Mouse (Mus musculus): ENCODE results near the gene Lrrfip1. TPM values are rescaled to one million over a fixed set of nuclear protein-coding genes. Genes with fewer than 3 reads are reported as not detected.

Lrrfip1 gene
- total RNA-seq, 2 experiments from 2014 or later = 16.9 to 28.5 TPM

Other genes starting within 250 kb of the Lrrfip1 start
- 0.21 TPM in 1 of 2 replicates, not detected in the other for gene Col6a3, start 154.8 kb upstream of the Lrrfip1 start, total RNA-seq (2015; ENCODE audit: low replicate concordance)
- 0.14 TPM in 1 of 2 replicates, not detected in the other for gene Col6a3, start 154.8 kb upstream of the Lrrfip1 start, total RNA-seq (2017; ENCODE audit: low replicate concordance)
- 0.38 TPM in 1 of 2 replicates, not detected in the other for gene Mlph, start 83.7 kb upstream of the Lrrfip1 start, total RNA-seq (2015; ENCODE audit: low replicate concordance)
- gene Mlph, start 83.7 kb upstream of the Lrrfip1 start, total RNA-seq (2017; ENCODE audit: low replicate concordance) = not detected in 2 replicates
- not detected in 2 replicates for gene Prlh, start 45.6 kb upstream of the Lrrfip1 start, total RNA-seq (2015; ENCODE audit: low replicate concordance)
- gene Prlh, start 45.6 kb upstream of the Lrrfip1 start, total RNA-seq (2017; ENCODE audit: low replicate concordance) = not detected in 2 replicates
- gene Rab17, start 29.1 kb upstream of the Lrrfip1 start, total RNA-seq (2015; ENCODE audit: low replicate concordance) = not detected in 2 replicates
- not detected in 2 replicates for gene Rab17, start 29.1 kb upstream of the Lrrfip1 start, total RNA-seq (2017; ENCODE audit: low replicate concordance)
- 0.58 and 8.4 TPM in 2 replicates for gene Rbm44, start 146.4 kb downstream of the Lrrfip1 start, total RNA-seq (2015; ENCODE audit: low replicate concordance)
- gene Rbm44, start 146.4 kb downstream of the Lrrfip1 start, total RNA-seq (2017; ENCODE audit: low replicate concordance) = 0.70 and 4.1 TPM in 2 replicates
- 25.9 and 28.2 TPM in 2 replicates for gene Ramp1, start 181.1 kb downstream of the Lrrfip1 start, total RNA-seq (2015; ENCODE audit: low replicate concordance)
- gene Ramp1, start 181.1 kb downstream of the Lrrfip1 start, total RNA-seq (2017; ENCODE audit: low replicate concordance) = 15.9 and 17.1 TPM in 2 replicates